Mouse (Mus musculus) limb, embryonic 12.5 days (tissue): ENCODE results near the gene Map3k1. TPM values are rescaled to one million over a fixed set of nuclear protein-coding genes. Genes with fewer than 3 reads are reported as not detected.

Experiments used
- ATAC-seq: fragments of 200-750 bp; cut with Nextera tagmentation; 2 replicates; pipeline ENCODE4 v1.8.0; 2017; ENCODE audit warnings: low read depth, moderate TSS enrichment; ENCODE audit not compliant: insufficient number of reproducible peaks, insufficient read depth, low FRiP score, low TSS enrichment
- H3K27ac ChIP-seq: fragments of 300-500 bp; sonication (generic); 2 replicates; pipeline ENCODE4 v1.5.1; 2016; ENCODE audit warnings: mild to moderate bottlenecking, moderate library complexity
- H3K27me3 ChIP-seq: fragments of 300-500 bp; sonication (generic); 2 replicates; pipeline ENCODE4 v1.6.1; 2016; ENCODE audit warnings: mild to moderate bottlenecking, moderate library complexity
- H3K36me3 ChIP-seq: fragments of 300-500 bp; sonication (generic); 2 replicates; pipeline ENCODE4 v1.6.1; 2016; ENCODE audit warnings: mild to moderate bottlenecking, moderate library complexity
- H3K4me1 ChIP-seq: fragments of 300-500 bp; sonication (generic); replicated peaks from 2 replicates; pipeline ENCODE4 v1.6.1; 2016
- H3K4me2 ChIP-seq: fragments of 300-500 bp; sonication (generic); 2 replicates; pipeline ENCODE4 v1.6.1; 2016; ENCODE audit warnings: mild to moderate bottlenecking, moderate library complexity
- H3K4me3 ChIP-seq: fragments of 300-500 bp; sonication (generic); replicated peaks from 2 replicates; pipeline ENCODE4 v1.5.1; 2016; ENCODE audit warnings: mild to moderate bottlenecking
- H3K9ac ChIP-seq: fragments of 300-500 bp; sonication (generic); replicated peaks from 2 replicates; pipeline ENCODE4 v1.6.1; 2016; ENCODE audit warnings: mild to moderate bottlenecking, moderate library complexity
- H3K9me3 ChIP-seq: fragments of 300-500 bp; sonication (generic); 2 replicates; pipeline ENCODE4 v1.6.1; 2016; ENCODE audit warnings: mild to moderate bottlenecking, moderate library complexity
- WGBS: fragments of 180-500 bp; shearing (Covaris S2); methylation state at CpG from one replicate; pipeline ENCODE4 v1.1.7; 2016; 5-methylcytosine and 5-hydroxymethylcytosine counted together
- polyA plus RNA-seq: library from polyadenylated mRNA; unstranded; fragments of >200 nt; fragmentation: Nextera tagmentation; extraction: Ambion mirVana; gene quantifications from 2 replicates; pipeline ENCODE4 v1.2.1, GENCODE M21; 2016

The Map3k1 gene
- polyA plus RNA-seq, 1 experiment from 2014 or later, result 15.6 TPM

GRCm38 (mm10) chr13:111802271-111802665 is 6.5 kb downstream of the Map3k1 start:
- Histone ChIP-seq H3K9me3 (no peaks in the 10 kb centered on the region), H3K9ac (no peak overlapping the region), H3K27me3 (no peaks in the 10 kb centered on the region), H3K4me1 (peaks cover 86% of the 10 kb centered on the region), H3K4me2 (no peak overlapping the region), H3K27ac (no peak overlapping the region), H3K36me3 (no peaks in the 10 kb centered on the region), H3K4me3 (no peak overlapping the region)
- ATAC-seq, result no peak
- WGBS, result 83% methylated on average over 2 of the region's 2 CpGs

- no peak for ATAC-seq
- Histone ChIP-seq H3K4me2 (no peak overlapping the region), H3K27ac (peak overlapping the region; percentile 69), H3K9me3 (no peaks in the 10 kb centered on the region), H3K4me3 (no peak overlapping the region), H3K9ac (no peak overlapping the region), H3K27me3 (no peaks in the 10 kb centered on the region), H3K36me3 (no peaks in the 10 kb centered on the region), H3K4me1 (peaks cover 88% of the 10 kb centered on the region)
- WGBS, result 64% methylated on average over 10 of the region's 10 CpGs
Observed at GRCm38 (mm10) chr13:111801662-111802270, 7.0 kb downstream of the Map3k1 start.

- no peaks in the 10 kb centered on the region for H3K9me3 ChIP-seq
- H3K27me3 ChIP-seq, result no peaks in the 10 kb centered on the region
- ATAC-seq, result no peak
- peak overlapping the region; percentile 69 for H3K27ac ChIP-seq
- no peaks in the 10 kb centered on the region for H3K36me3 ChIP-seq
- H3K4me2 ChIP-seq, result no peak overlapping the region; the same call in 1 of the 2 replicates
- no peak overlapping the region for H3K4me3 ChIP-seq
- H3K9ac ChIP-seq, result no peak overlapping the region
- 16% methylated on average over 4 of the region's 4 CpGs for WGBS
- H3K4me1 ChIP-seq, result peaks cover 92% of the 10 kb centered on the region
Observed at GRCm38 (mm10) chr13:111800866-111801265, 7.9 kb downstream of the Map3k1 start.

- no peak overlapping the region for H3K4me2 ChIP-seq
- WGBS, result 65% methylated on average over 12 of the region's 12 CpGs
- no peaks in the 10 kb centered on the region for H3K9me3 ChIP-seq
- no peak for ATAC-seq
- peak overlapping the region; percentile 35 for H3K27ac ChIP-seq
- H3K4me1 ChIP-seq, result peaks cover 80% of the 10 kb centered on the region
- no peaks in the 10 kb centered on the region for H3K27me3 ChIP-seq
- no peaks in the 10 kb centered on the region for H3K36me3 ChIP-seq
- H3K9ac ChIP-seq, result no peak overlapping the region
- H3K4me3 ChIP-seq, result no peak overlapping the region
Observed at GRCm38 (mm10) chr13:111798044-111798443, 10.7 kb downstream of the Map3k1 start.

GRCm38 (mm10) chr13:111797021-111797420 is 11.8 kb downstream of the Map3k1 start:
- WGBS, result 16% methylated on average over 8 of the region's 8 CpGs

GRCm38 (mm10) chr13:111796191-111796920 is 12.4 kb downstream of the Map3k1 start:
- Histone ChIP-seq H3K27ac (no peak overlapping the region), H3K4me1 (peaks cover 80% of the 10 kb centered on the region), H3K4me2 (no peak overlapping the region), H3K36me3 (no peaks in the 10 kb centered on the region), H3K9me3 (no peaks in the 10 kb centered on the region), H3K9ac (no peak overlapping the region), H3K4me3 (no peak overlapping the region), H3K27me3 (no peaks in the 10 kb centered on the region)
- no peak for ATAC-seq
- 71% methylated on average over 11 of the region's 11 CpGs for WGBS

More at GRCm38 (mm10) chr13:111797021-111797420, 11.8 kb downstream of the Map3k1 start:
- H3K27me3 ChIP-seq, result no peaks in the 10 kb centered on the region
- peak; percentile 69 for ATAC-seq
- peak overlapping the region; percentile 27; the same call in 1 of the 2 replicates for H3K4me2 ChIP-seq
- no peaks in the 10 kb centered on the region for H3K9me3 ChIP-seq
- no peak overlapping the region; the same call in 1 of the 2 replicates for H3K27ac ChIP-seq
- peaks cover 80% of the 10 kb centered on the region for H3K4me1 ChIP-seq
- H3K36me3 ChIP-seq, result no peaks in the 10 kb centered on the region
- no peak overlapping the region for H3K9ac ChIP-seq
- H3K4me3 ChIP-seq, result no peak overlapping the region

GRCm38 (mm10) chr13:111792975-111793287 is 15.9 kb downstream of the Map3k1 start:
- WGBS, result 90% methylated on average over 14 of the region's 14 CpGs
- Histone ChIP-seq H3K4me1 (peaks cover 82% of the 10 kb centered on the region), H3K27ac (no peak overlapping the region), H3K9me3 (no peaks in the 10 kb centered on the region), H3K9ac (no peak overlapping the region), H3K4me3 (no peak overlapping the region), H3K27me3 (no peaks in the 10 kb centered on the region), H3K4me2 (no peak overlapping the region), H3K36me3 (no peaks in the 10 kb centered on the region)
- no peak for ATAC-seq

GRCm38 (mm10) chr13:111792130-111792974 is 16.4 kb downstream of the Map3k1 start:
- peaks cover 76% of the 10 kb centered on the region for H3K4me1 ChIP-seq
- no peak for ATAC-seq
- no peak overlapping the region for H3K4me2 ChIP-seq
- H3K9me3 ChIP-seq, result no peaks in the 10 kb centered on the region
- no peaks in the 10 kb centered on the region for H3K27me3 ChIP-seq
- no peak overlapping the region for H3K4me3 ChIP-seq
- H3K36me3 ChIP-seq, result no peaks in the 10 kb centered on the region
- WGBS, result 64% methylated on average over 16 of the region's 16 CpGs
- H3K9ac ChIP-seq, result no peak overlapping the region
- no peak overlapping the region for H3K27ac ChIP-seq

- H3K27me3 ChIP-seq, result no peaks in the 10 kb centered on the region
- H3K36me3 ChIP-seq, result no peaks in the 10 kb centered on the region
- H3K27ac ChIP-seq, result no peak overlapping the region
- no peak for ATAC-seq
- no peak overlapping the region for H3K4me2 ChIP-seq
- H3K9ac ChIP-seq, result no peak overlapping the region
- H3K9me3 ChIP-seq, result no peaks in the 10 kb centered on the region
- H3K4me1 ChIP-seq, result peaks cover 69% of the 10 kb centered on the region
- WGBS, result 77% methylated on average over 11 of the region's 11 CpGs
- no peak overlapping the region for H3K4me3 ChIP-seq
Observed at GRCm38 (mm10) chr13:111791596-111791995, 17.2 kb downstream of the Map3k1 start.

- Histone ChIP-seq H3K4me2 (no peak overlapping the region), H3K4me3 (no peak overlapping the region), H3K27me3 (no peaks in the 10 kb centered on the region), H3K36me3 (no peaks in the 10 kb centered on the region), H3K9ac (no peak overlapping the region), H3K9me3 (no peaks in the 10 kb centered on the region), H3K27ac (no peak overlapping the region), H3K4me1 (peaks cover 65% of the 10 kb centered on the region)
- 24% methylated on average over 9 of the region's 9 CpGs for WGBS
- ATAC-seq, result no peak
Observed at GRCm38 (mm10) chr13:111789420-111790065, 19.2 kb downstream of the Map3k1 start.

- Histone ChIP-seq H3K4me2 (no peak overlapping the region), H3K9me3 (no peaks in the 10 kb centered on the region), H3K9ac (no peak overlapping the region), H3K36me3 (no peaks in the 10 kb centered on the region), H3K27me3 (no peaks in the 10 kb centered on the region), H3K4me1 (peaks cover 60% of the 10 kb centered on the region), H3K27ac (no peak overlapping the region), H3K4me3 (no peak overlapping the region)
- 61% methylated on average over 9 of the region's 9 CpGs for WGBS
- ATAC-seq, result no peak
Observed at GRCm38 (mm10) chr13:111788882-111789281, 19.9 kb downstream of the Map3k1 start.
